Mouse (Mus musculus) testis, postnatal 10 days (tissue): ENCODE measurements around the gene Ugt1a6b.

Source experiments
- DNase-seq: peaks from one replicate; pipeline ENCODE4 v3.0.0; 2021; ENCODE audit warnings: low spot score

Gene Ugt1a6b

GRCm38 (mm10) chr1:88199996-88200395 lies 96.9 kb downstream of the Ugt1a6b start:
- DNase-seq: no peak

- DNase-seq: no peak
These were observed 97.4 kb downstream of the Ugt1a6b start, which contains the start of gene Ugt1a2 for GRCm38 (mm10) chr1:88200456-88200855. Ugt1a2 (plus strand) TSS chr1:88200601.

DNA sequence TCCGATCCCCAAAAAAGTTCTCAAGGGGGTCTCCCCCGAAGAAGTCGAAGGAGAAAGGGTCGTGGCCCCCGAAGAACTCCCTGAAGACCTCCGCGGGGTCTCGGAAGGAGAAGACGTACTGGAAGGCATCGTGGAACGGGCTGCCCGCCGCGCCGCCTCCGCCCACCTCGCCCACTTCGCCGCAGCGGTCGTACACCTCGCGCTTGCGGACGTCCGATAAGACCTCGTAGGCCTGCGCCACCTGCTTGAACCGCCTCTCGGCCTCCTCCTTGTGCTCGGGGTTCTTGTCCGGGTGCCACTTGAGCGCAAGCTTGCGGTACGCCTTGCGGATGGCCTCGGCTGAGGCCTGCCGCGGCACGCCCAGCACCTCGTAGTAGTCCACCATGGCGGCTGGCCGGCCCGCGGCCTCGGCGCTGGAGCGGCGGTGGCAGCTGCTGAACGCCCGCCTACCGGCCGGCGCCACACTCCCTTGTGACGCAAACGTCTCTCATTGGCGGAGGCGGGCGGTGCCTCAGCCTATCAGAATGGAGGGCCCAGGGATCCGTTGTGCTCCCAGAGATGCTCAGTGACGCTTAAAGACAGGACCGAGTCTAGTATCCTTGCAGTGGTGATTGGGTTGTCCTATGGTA lies 102.4 kb downstream of the Ugt1a6b start, which contains the start of gene Dnajb3:
Gene Dnajb3 (minus strand): TSS at position 489 of the 629 bp plus-strand sequence.
- DNase-seq: peak; percentile 77

DNA sequence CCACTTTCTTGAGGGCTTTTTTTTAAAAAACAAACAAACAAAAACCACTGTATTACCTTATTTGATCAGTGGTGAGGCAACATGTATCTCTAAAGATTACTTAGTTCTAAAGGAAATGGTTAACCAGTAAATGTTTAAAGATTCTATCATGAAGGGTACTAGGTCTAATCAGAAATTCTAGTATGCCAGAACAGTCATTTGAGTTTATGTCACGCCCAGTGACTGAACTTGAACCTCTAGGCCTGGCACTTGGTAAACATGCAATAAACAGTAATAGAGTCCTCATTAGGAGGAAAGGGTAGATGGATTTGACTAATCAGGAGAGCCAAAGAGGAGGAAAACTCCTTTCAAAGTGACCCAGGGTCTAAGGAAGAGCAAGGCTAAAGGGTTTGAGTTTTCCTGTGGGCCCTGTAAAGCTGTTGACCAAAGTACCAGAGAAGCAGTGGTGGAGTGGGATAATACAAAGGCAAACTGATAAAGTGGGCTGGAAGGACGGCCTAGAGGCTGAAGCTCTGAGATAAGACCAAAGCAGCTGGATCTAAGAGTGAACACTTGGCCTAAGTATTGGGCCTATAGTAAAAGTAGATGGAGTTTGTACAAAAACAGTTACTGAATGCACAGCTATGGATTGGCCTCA lies 103.9 kb downstream of the Ugt1a6b start:
- no peak for DNase-seq

DNA sequence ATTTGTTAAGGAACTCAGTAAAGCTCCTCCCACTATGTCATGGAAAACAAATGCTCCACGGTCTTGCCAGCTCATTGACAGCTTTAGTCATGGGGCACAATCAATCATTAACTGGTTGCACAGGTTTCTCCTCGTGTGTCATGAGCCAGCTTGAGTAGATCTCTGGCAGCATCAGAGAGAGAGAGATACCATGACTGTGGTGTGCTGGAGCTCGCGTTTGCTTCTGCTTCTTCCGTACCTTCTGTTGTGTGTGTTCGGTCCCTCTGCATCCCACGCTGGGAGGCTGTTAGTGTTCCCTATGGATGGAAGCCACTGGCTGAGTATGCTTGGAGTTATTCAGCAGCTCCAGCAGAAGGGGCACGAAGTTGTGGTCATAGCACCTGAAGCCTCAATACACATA lies 108.8 kb downstream of the Ugt1a6b start, which contains the start of gene Ugt1a1:
Gene Ugt1a1 (plus strand): TSS at position 148 of the 400 bp plus-strand sequence.
- peak; percentile 49 for DNase-seq

DNA sequence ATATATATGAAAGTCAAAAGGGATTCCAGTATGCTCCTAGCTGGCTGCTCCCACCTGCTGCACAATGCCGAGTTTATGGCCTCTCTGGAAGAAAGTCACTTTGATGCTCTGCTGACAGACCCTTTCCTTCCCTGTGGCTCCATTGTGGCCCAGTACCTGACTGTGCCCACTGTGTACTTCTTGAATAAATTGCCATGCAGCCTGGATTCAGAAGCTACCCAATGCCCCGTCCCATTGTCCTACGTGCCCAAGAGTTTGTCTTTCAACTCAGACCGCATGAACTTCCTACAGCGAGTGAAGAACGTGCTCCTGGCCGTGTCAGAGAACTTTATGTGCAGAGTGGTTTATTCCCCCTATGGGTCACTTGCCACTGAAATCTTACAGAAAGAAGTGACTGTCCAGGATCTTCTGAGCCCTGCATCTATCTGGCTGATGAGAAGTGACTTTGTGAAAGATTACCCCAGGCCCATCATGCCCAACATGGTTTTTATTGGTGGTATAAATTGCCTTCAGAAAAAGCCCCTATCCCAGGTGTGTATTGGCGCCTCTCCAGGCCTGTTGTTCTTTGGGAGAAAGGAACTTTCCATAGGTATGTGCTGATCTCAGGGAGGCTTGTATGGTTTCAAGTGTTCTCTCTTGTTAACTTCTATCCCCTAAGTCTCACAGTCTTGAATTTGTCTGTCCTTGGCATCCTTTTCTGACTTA lies 109.4 kb downstream of the Ugt1a6b start:
- peak; percentile 65 for DNase-seq

DNA sequence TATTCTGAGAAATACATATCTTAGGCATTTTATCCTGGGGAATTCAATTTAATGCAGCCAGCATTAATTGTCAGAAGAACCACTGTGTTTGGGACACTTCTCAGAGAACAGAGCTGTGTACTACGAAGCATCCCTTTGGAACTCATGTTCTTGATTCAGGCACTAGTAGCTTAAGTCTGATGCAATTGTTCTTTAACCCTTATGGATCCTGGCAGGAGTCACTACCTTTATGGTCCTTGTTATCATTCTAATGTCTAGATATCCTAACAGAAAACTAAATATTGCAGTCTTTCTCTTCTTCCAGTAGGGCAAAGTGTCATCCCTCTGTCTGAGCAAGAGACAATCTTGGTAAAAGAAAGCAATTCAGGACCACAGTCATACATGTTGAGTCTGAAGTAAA lies 110.0 kb downstream of the Ugt1a6b start:
- DNase-seq: no peak

DNA sequence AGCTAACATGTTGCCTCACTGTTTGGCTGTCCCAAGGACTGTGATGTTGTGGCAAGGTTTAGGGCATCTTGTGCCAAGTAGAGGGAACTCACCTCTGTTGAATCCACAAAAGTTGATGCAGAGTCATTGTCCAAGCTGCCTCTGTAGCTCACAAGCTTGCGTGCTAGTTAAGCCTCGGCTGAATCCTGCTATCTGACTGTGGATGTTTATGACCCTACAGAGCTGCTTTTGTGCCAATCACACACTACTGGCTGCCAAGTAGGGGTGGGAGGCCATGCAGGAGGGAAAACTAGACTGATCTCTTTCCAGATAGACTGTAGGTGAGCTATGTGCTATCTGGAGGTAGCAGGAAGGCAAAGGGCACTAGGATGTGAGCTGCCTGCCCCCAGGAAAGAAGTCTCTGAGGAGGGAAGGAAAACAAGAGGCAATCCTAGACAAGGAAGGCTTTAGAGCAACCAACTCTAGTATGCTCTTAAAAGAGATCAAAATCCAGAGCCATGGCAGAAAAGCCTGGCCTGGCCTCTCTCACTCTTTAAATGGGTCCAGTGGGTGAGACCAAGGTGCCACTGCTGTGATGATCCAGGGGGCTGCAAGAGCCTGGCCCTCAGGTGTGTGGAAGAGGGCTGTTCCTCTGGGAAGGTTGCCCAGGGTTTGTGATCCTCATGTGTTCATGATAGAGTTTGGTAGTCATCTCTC lies 110.9 kb downstream of the Ugt1a6b start:
- peak; percentile 54 for DNase-seq

DNA sequence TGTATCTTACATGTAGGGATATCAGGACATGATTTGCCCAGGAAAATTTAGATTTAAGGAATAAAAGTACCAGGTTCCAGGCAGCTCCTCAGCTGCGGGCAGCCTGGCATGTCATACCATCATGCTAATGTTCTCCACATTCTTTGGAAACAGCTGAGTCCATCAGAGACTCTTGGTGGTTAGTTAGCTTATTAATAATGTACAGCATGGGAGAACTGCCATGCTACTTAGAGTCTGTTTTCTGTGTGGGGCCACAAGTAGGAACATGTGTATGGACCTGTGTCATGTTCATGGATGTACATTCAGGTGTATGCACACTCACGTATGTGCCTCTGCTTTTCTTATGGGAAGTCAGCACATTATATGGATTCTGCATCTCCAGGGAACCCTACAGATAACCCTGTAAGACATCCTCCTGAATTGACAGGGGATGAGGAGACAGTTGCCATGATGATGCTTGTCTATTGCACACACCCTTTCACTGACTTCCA lies 111.5 kb downstream of the Ugt1a6b start:
- no peak for DNase-seq

DNA sequence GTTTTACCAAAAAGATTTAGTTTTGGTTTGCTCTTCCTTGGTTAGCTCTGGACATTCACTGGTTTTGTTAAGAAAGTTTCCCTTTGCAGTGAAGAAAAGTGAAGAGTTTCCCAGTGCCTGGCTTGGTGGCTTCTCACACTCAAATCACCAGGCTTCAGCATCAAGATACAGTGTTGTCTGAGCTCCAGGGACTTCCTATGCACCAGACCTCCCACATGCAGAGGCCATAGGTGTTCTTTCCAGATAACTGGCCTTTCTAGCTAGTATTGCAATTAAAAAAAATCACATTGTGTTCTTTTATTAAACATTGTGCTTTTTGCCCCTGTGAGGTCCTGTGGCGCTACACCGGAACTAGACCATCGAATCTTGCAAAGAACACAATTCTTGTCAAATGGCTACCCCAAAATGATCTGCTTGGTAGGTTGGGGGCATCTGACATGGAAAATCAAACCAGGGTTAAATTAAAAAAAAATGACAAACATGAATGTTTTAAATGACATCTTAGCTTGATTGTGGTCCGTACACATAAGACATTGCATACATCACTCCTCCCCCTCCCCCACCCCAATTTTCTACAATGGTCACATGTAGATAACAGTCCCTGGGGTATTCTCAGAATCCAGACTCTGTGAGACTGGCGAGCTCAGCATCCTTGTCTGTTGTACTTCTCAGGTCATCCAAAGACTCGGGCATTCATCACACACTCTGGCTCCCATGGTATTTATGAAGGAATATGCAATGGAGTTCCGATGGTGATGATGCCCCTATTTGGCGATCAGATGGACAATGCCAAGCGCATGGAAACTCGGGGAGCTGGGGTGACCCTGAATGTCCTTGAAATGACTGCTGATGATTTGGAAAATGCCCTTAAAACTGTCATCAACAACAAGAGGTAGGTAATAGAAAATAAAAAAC lies 112.7 kb downstream of the Ugt1a6b start:
- no peak for DNase-seq

DNA sequence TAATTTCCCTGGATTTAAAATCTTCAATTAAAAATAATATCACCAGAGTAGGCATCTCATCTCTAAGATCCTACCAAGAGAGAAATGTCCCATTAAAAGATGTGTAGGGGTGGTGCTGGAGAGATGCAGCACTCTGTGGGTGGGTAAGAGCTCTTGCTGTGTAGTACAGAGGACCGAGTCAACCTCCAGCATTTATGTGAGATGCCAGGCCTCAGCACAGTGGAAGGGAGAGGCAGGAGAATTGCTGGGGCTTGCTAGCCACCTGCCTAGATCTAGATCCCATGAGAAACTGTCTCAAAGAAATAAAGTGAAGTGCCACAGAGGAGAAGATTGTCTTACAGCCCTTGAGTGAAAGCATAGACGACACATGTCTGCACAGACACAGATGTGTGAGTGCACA lies 113.5 kb downstream of the Ugt1a6b start:
- peak; percentile 45 for DNase-seq

DNA sequence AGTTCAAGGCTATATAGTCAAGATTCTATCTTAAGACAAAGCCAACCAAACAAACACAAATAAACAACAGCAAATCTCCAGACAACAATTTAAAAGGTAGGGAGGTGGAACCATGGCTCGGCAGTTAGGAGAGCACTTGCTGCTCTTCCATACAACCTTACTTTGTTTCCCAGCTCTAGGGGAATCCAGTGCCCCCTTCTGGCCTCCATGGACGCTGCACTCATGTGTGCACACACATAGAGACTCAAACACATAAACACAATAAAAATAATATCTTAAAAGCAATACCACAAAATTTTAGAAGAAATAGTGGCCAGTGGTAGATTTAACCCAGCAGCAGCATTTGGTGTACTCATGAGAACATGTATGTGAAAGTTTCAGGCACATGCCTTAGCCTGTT lies 114.1 kb downstream of the Ugt1a6b start:
- peak; percentile 63 for DNase-seq

DNA sequence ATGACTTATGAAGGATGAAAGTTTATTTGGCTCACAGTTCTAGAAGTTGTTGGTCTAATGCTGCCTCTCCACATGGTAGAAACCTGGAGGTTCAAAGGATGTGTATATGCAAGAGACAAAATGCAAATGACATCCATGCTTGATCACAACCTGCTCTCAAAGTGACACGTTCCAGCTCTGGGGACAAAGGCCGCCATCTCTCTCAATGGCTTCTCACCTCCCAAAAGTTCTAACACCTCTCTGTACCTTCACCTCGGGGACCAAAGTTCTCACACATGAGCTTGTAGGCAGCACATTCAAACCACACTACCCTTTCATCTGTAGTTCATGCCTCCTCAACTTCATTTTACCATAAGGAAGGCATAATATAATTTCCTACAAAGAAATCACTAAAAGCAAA lies 114.5 kb downstream of the Ugt1a6b start:
- DNase-seq: no peak

DNA sequence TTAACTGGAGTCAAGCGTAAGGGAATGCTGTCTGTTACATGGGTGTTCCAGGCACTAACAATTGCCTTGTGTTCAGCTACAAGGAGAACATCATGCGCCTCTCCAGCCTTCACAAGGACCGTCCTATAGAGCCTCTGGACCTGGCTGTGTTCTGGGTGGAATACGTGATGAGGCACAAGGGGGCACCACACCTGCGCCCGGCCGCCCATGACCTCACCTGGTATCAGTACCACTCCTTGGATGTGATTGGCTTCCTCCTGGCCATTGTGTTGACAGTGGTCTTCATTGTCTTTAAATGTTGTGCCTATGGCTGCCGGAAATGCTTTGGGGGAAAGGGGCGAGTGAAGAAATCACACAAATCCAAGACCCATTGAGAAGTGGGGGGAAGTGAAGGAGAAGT lies 115.0 kb downstream of the Ugt1a6b start:
- peak; percentile 58 for DNase-seq

GRCm38 (mm10) chr1:88218591-88218990 lies 115.5 kb downstream of the Ugt1a6b start:
- DNase-seq: no peak

DNA sequence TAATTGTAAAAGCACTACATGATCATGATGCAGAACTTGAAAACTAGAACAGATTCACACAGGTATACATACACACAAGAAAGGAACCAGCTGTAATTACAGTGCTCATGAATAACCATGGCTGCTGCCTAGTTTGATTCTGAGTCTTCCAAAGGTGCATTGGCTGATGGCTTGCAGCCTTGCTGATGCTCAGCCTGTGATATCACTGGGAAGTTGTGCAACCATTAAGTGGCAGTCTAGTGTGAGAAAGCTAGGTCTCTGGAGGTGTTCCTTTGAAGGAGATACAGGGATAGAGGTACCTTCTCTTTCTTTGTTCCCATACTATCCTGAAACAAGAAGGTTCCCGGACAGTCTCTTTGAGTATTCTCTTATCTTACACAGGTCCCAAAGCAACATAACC lies 116.0 kb downstream of the Ugt1a6b start:
- no peak for DNase-seq

DNA sequence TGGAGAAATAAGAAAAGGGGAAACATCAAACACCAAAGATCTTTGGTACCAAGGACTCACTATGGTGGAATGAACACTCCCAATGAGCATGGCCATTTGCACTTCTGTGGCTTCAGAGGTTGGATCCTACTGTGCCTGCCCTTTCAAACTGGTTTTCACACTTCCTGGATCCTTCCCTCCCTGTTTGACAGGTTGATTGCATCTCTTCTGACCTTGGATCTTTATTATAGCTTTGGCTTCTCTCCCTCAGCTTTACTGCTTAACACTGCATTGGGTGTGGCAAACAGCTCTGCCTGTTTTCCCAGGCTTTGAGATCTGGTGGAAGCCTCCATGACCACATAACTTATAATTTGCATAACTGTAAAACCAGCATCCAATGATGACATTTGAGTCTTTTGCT lies 117.3 kb downstream of the Ugt1a6b start:
- DNase-seq: peak; percentile 41

DNA sequence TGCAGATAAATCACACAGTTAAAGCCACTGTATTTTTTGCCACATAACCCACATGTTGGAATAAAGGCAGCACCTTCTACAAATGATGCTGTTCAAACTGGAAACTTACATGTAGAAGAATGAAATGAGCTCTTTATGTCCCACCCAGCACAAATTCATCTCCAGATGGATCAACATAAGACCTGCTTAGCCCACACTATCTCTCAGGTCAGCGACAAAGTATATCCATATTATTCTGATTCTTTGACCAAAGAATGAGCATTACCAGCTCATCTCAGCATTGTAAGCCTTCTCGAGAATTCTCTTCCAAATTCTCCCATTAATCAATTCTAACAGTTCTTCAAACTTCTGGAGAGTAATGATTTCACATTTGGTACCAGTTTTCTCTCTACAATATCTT lies 119.2 kb downstream of the Ugt1a6b start:
- no peak for DNase-seq

DNA sequence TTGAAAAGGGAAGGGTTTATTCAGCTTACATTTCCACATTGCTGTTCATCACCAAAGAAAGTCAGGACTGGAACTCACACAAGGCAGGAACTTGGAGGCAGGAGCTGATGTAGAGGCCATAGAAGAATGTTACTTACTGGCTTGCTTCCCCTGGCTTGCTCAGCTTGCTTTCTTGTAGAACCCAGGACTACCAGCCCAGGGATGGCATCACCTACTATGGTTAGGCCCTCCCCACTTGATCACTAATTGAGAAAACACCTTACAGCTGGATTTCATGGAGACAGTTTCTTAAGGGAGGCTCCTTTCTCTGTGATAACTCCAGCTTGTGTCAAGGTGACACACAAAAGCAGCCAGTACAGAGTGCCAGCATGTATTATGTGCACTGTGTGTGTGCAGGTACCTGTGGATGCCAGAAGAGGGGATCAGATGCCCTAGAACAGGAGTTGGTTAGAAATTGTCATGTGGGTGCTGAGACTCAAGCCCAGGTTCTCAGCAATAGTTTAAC lies 120.0 kb downstream of the Ugt1a6b start:
- DNase-seq: peak; percentile 39

- DNase-seq: peak; percentile 47
These were observed 120.5 kb downstream of the Ugt1a6b start for GRCm38 (mm10) chr1:88223591-88223990.
